Mouse (Mus musculus) stomach, embryonic 16.5 days (tissue): ENCODE data around the gene Slc12a4. TPM values are rescaled to one million over a fixed set of nuclear protein-coding genes. Genes with fewer than 3 reads are reported as not detected.

Experiments used
- ATAC-seq: fragments of 200-750 bp; cut with Nextera tagmentation; 2 replicates; pipeline ENCODE4 v1.8.0; 2017; ENCODE audit warnings: moderate number of reproducible peaks, moderate TSS enrichment; ENCODE audit not compliant: insufficient read depth, low FRiP score
- H3K27ac ChIP-seq: fragments of 300-500 bp; sonication (generic); 2 replicates; pipeline ENCODE4 v1.5.1; 2014; ENCODE audit warnings: low read length
- H3K27me3 ChIP-seq: fragments of 300-500 bp; sonication (generic); 2 replicates; pipeline ENCODE4 v1.6.1; 2014; ENCODE audit warnings: low read length, control low read depth, mixed read lengths; ENCODE audit not compliant: control insufficient read depth, insufficient read depth
- H3K36me3 ChIP-seq: fragments of 300-500 bp; sonication (generic); 2 replicates; pipeline ENCODE4 v1.6.1; 2014; ENCODE audit warnings: low read length; ENCODE audit not compliant: control insufficient read depth, insufficient read depth
- H3K4me1 ChIP-seq: fragments of 300-500 bp; sonication (generic); 2 replicates; pipeline ENCODE4 v1.6.1; 2014; ENCODE audit warnings: low read length, control low read depth, mixed read lengths; ENCODE audit not compliant: control insufficient read depth, insufficient read depth
- H3K4me2 ChIP-seq: fragments of 300-500 bp; sonication (generic); 2 replicates; pipeline ENCODE4 v1.6.1; 2014; ENCODE audit warnings: low read depth, low read length, mixed read lengths
- H3K4me3 ChIP-seq: fragments of 300-500 bp; sonication (generic); replicated peaks from 2 replicates; pipeline ENCODE4 v1.5.1; 2014; ENCODE audit warnings: mild to moderate bottlenecking, low read length
- H3K9ac ChIP-seq: fragments of 300-500 bp; sonication (generic); 2 replicates; pipeline ENCODE4 v1.6.1; 2014; ENCODE audit warnings: low read length
- H3K9me3 ChIP-seq: fragments of 300-500 bp; sonication (generic); replicated peaks from 2 replicates; pipeline ENCODE4 v1.6.1; 2016; ENCODE audit warnings: low read length, control low read depth; ENCODE audit not compliant: control insufficient read depth
- WGBS: fragments of 180-500 bp; shearing (Covaris S2); extraction: QIAGEN DNeasy Blood & Tissue Kit; methylation state at CpG from one replicate; pipeline ENCODE4 v1.1.7; 2014; 5-methylcytosine and 5-hydroxymethylcytosine counted together
- polyA plus RNA-seq: library from polyadenylated mRNA; unstranded; fragments of >200 nt; fragmentation: Nextera tagmentation; extraction: Ambion mirVana; gene quantifications from 2 replicates; pipeline ENCODE4 v1.2.1, GENCODE M21; 2015

The Slc12a4 gene
- polyA plus RNA-seq, 1 experiment from 2014 or later, result 35.4 TPM

- H3K36me3 ChIP-seq, result no peaks in the 10 kb centered on the region
- no peak for ATAC-seq
- no peaks in the 10 kb centered on the region for H3K27me3 ChIP-seq
- H3K4me3 ChIP-seq, result no peak overlapping the region
- no peaks in the 10 kb centered on the region for H3K9me3 ChIP-seq
- no peak overlapping the region for H3K27ac ChIP-seq
- no peak overlapping the region for H3K9ac ChIP-seq
- 96% methylated on average over 3 of the region's 3 CpGs for WGBS
- 0 out of 2 replicates have a peak, but pooled peaks cover 2% of the 10 kb centered on the region for H3K4me1 ChIP-seq
- H3K4me2 ChIP-seq, result no peak overlapping the region
These were observed 34.6 kb downstream of the Slc12a4 start for GRCm38 (mm10) chr8:105931271-105931670.

GRCm38 (mm10) chr8:105930602-105931001 is 35.3 kb downstream of the Slc12a4 start:
- Histone ChIP-seq H3K27me3 (no peaks in the 10 kb centered on the region), H3K9ac (0 out of 2 replicates have a peak overlapping the region, but pooled peaks have one; percentile 4), H3K27ac (no peak overlapping the region), H3K9me3 (no peaks in the 10 kb centered on the region), H3K36me3 (no peaks in the 10 kb centered on the region), H3K4me2 (no peak overlapping the region), H3K4me3 (no peak overlapping the region), H3K4me1 (no peaks in the 10 kb centered on the region)
- peak; percentile 29; the same call in 1 of the 2 replicates for ATAC-seq
- WGBS, result 19% methylated on average over 8 of the region's 8 CpGs

GRCm38 (mm10) chr8:105925123-105925522 is 40.8 kb downstream of the Slc12a4 start:
- WGBS, result 57% methylated on average over 3 of the region's 3 CpGs
- H3K4me3 ChIP-seq, result no peak overlapping the region
- H3K27ac ChIP-seq, result no peak overlapping the region
- no peaks in the 10 kb centered on the region for H3K4me1 ChIP-seq
- H3K27me3 ChIP-seq, result no peaks in the 10 kb centered on the region
- no peak overlapping the region for H3K4me2 ChIP-seq
- no peaks in the 10 kb centered on the region for H3K36me3 ChIP-seq
- ATAC-seq, result no peak
- no peaks in the 10 kb centered on the region for H3K9me3 ChIP-seq
- H3K9ac ChIP-seq, result no peak overlapping the region

- ATAC-seq, result no peak
- H3K27ac ChIP-seq, result no peak overlapping the region
- no peaks in the 10 kb centered on the region for H3K9me3 ChIP-seq
- no peak overlapping the region for H3K4me3 ChIP-seq
- no peaks in the 10 kb centered on the region for H3K4me1 ChIP-seq
- no peaks in the 10 kb centered on the region for H3K36me3 ChIP-seq
- no peaks in the 10 kb centered on the region for H3K27me3 ChIP-seq
- no peak overlapping the region for H3K9ac ChIP-seq
- WGBS, result 84% methylated on average over 3 of the region's 3 CpGs
- H3K4me2 ChIP-seq, result no peak overlapping the region
These were observed 46.5 kb downstream of the Slc12a4 start for GRCm38 (mm10) chr8:105919390-105919789.

GRCm38 (mm10) chr8:105900941-105901616 is 64.8 kb downstream of the Slc12a4 start:
- Histone ChIP-seq H3K9ac (peak overlapping the region; percentile 99), H3K4me2 (peak overlapping the region; percentile 77), H3K4me3 (peak overlapping the region; percentile 86), H3K9me3 (no peaks in the 10 kb centered on the region), H3K36me3 (no peaks in the 10 kb centered on the region), H3K4me1 (peaks cover 8% of the 10 kb centered on the region), H3K27me3 (no peaks in the 10 kb centered on the region), H3K27ac (peak overlapping the region; percentile 91)
- ATAC-seq, result peak; percentile 1; the same call in 1 of the 2 replicates
- 27% methylated on average over 16 of the region's 16 CpGs for WGBS

- ATAC-seq, result peak; percentile 94
- WGBS, result 0% methylated on average over 68 of the region's 68 CpGs
- Histone ChIP-seq H3K4me3 (peak within 1 kb of the TSS; percentile 86), H3K4me1 (peaks cover 8% of the 10 kb centered on the region), H3K9ac (peak within 1 kb of the TSS; percentile 99), H3K4me2 (peak within 1 kb of the TSS; percentile 77), H3K9me3 (no peaks in the 10 kb centered on the region), H3K36me3 (no peaks in the 10 kb centered on the region), H3K27ac (peak within 1 kb of the TSS; percentile 91), H3K27me3 (no peaks in the 10 kb centered on the region)
These were observed 65.5 kb downstream of the Slc12a4 start, which contains the start of gene Pskh1 for GRCm38 (mm10) chr8:105900180-105900940. Gene Pskh1, plus strand, starts transcription at chr8:105900441.

GRCm38 (mm10) chr8:105897801-105898480 is 68.0 kb downstream of the Slc12a4 start:
- H3K4me3 ChIP-seq, result no peak overlapping the region
- no peak overlapping the region for H3K4me2 ChIP-seq
- no peak overlapping the region for H3K27ac ChIP-seq
- no peaks in the 10 kb centered on the region for H3K27me3 ChIP-seq
- H3K4me1 ChIP-seq, result peaks cover 11% of the 10 kb centered on the region
- ATAC-seq, result no peak
- no peak overlapping the region for H3K9ac ChIP-seq
- H3K9me3 ChIP-seq, result no peaks in the 10 kb centered on the region
- WGBS, result 72% methylated on average over 9 of the region's 9 CpGs
- no peaks in the 10 kb centered on the region; the same call in 1 of the 2 replicates for H3K36me3 ChIP-seq
